Mouse (Mus musculus): ENCODE data around the gene Mga. TPM values are rescaled to one million over a fixed set of nuclear protein-coding genes. Genes with fewer than 3 reads are reported as not detected.

Mga gene
- polyA plus RNA-seq, 1 experiment from 2014 or later, result 8.9 TPM

- Histone ChIP-seq H3K4me2 (replicated peaks; ENCODE audit: low read depth) (no peak overlapping the region), H3K36me3 (ENCODE audit: control insufficient read depth, insufficient read depth) (no peaks in the 10 kb centered on the region), H3K9ac (ENCODE audit: low read depth, low read length) (no peak overlapping the region), H3K9me3 (ENCODE audit: control insufficient read depth) (no peaks in the 10 kb centered on the region), H3K4me3 (ENCODE audit: low read depth, low read length) (no peak overlapping the region), H3K27me3 (replicated peaks; ENCODE audit: control insufficient read depth, insufficient read depth, low read length) (no peaks in the 10 kb centered on the region), H3K4me1 (replicated peaks; ENCODE audit: control insufficient read depth, insufficient read depth, low read length) (peaks cover 16% of the 10 kb centered on the region), H3K27ac (ENCODE audit: low read depth, low read length) (no peak overlapping the region)
- no peak for TF ChIP-seq CTCF (IDR thresholded peaks at IDR 0.05; ENCODE audit: low read depth)
- WGBS, result 47% methylated on average over 2 of the region's 2 CpGs
- no peak for ATAC-seq
Measured at GRCm38 (mm10) chr2:119993515-119993914, 96.5 kb downstream of the Mga start.

- no peak for TF ChIP-seq CTCF (IDR thresholded peaks at IDR 0.05; ENCODE audit: low read depth)
- Histone ChIP-seq H3K27me3 (replicated peaks; ENCODE audit: control insufficient read depth, insufficient read depth, low read length) (no peaks in the 10 kb centered on the region), H3K4me1 (replicated peaks; ENCODE audit: control insufficient read depth, insufficient read depth, low read length) (peaks cover 16% of the 10 kb centered on the region), H3K27ac (ENCODE audit: low read depth, low read length) (peak overlapping the region; percentile 75), H3K9me3 (ENCODE audit: control insufficient read depth) (no peaks in the 10 kb centered on the region), H3K4me3 (ENCODE audit: low read depth, low read length) (no peak overlapping the region), H3K36me3 (ENCODE audit: control insufficient read depth, insufficient read depth) (no peaks in the 10 kb centered on the region), H3K9ac (ENCODE audit: low read depth, low read length) (no peak overlapping the region), H3K4me2 (replicated peaks; ENCODE audit: low read depth) (no peak overlapping the region)
- 51% methylated on average over 6 of the region's 6 CpGs for WGBS
- ATAC-seq, result no peak
Measured at GRCm38 (mm10) chr2:119994839-119995238, 97.8 kb downstream of the Mga start.

GRCm38 (mm10) chr2:119995391-119996281, 98.6 kb downstream of the Mga start:
- no peak for ATAC-seq
- Histone ChIP-seq H3K9ac (ENCODE audit: low read depth, low read length) (0 out of 2 replicates have a peak overlapping the region, but pooled peaks have one; percentile 11), H3K27me3 (replicated peaks; ENCODE audit: control insufficient read depth, insufficient read depth, low read length) (no peaks in the 10 kb centered on the region), H3K9me3 (ENCODE audit: control insufficient read depth) (no peaks in the 10 kb centered on the region), H3K4me2 (replicated peaks; ENCODE audit: low read depth) (no peak overlapping the region), H3K4me3 (ENCODE audit: low read depth, low read length) (no peak overlapping the region), H3K36me3 (ENCODE audit: control insufficient read depth, insufficient read depth) (0 out of 2 replicates have a peak, but pooled peaks cover 1% of the 10 kb centered on the region), H3K4me1 (replicated peaks; ENCODE audit: control insufficient read depth, insufficient read depth, low read length) (peaks cover 16% of the 10 kb centered on the region), H3K27ac (ENCODE audit: low read depth, low read length) (peak overlapping the region; percentile 75)
- TF ChIP-seq CTCF (IDR thresholded peaks at IDR 0.05; ENCODE audit: low read depth), result no peak
- 41% methylated on average over 9 of the region's 9 CpGs for WGBS

- H3K9me3 ChIP-seq (ENCODE audit: control insufficient read depth), result no peaks in the 10 kb centered on the region
- H3K9ac ChIP-seq (ENCODE audit: low read depth, low read length), result no peak overlapping the region
- H3K4me2 ChIP-seq (replicated peaks; ENCODE audit: low read depth), result no peak overlapping the region
- no peak overlapping the region for H3K4me3 ChIP-seq (ENCODE audit: low read depth, low read length)
- H3K27ac ChIP-seq (ENCODE audit: low read depth, low read length), result peak overlapping the region; percentile 50; the same call in 1 of the 2 replicates
- H3K27me3 ChIP-seq (replicated peaks; ENCODE audit: control insufficient read depth, insufficient read depth, low read length), result no peaks in the 10 kb centered on the region
- 71% methylated on average over 4 of the region's 4 CpGs for WGBS
- H3K36me3 ChIP-seq (ENCODE audit: control insufficient read depth, insufficient read depth), result 0 out of 2 replicates have a peak, but pooled peaks cover 5% of the 10 kb centered on the region
- TF ChIP-seq CTCF (IDR thresholded peaks at IDR 0.05; ENCODE audit: low read depth), result no peak
- ATAC-seq, result no peak
- peaks cover 16% of the 10 kb centered on the region for H3K4me1 ChIP-seq (replicated peaks; ENCODE audit: control insufficient read depth, insufficient read depth, low read length)
Measured at GRCm38 (mm10) chr2:119997354-119997753, 100.3 kb downstream of the Mga start.

GRCm38 (mm10) chr2:119999731-120000130, 102.7 kb downstream of the Mga start:
- Histone ChIP-seq H3K9me3 (ENCODE audit: control insufficient read depth) (no peaks in the 10 kb centered on the region), H3K9ac (ENCODE audit: low read depth, low read length) (no peak overlapping the region), H3K27ac (ENCODE audit: low read depth, low read length) (no peak overlapping the region), H3K27me3 (replicated peaks; ENCODE audit: control insufficient read depth, insufficient read depth, low read length) (no peaks in the 10 kb centered on the region), H3K4me3 (ENCODE audit: low read depth, low read length) (no peak overlapping the region), H3K4me1 (replicated peaks; ENCODE audit: control insufficient read depth, insufficient read depth, low read length) (peaks cover 12% of the 10 kb centered on the region), H3K36me3 (ENCODE audit: control insufficient read depth, insufficient read depth) (0 out of 2 replicates have a peak, but pooled peaks cover 5% of the 10 kb centered on the region), H3K4me2 (replicated peaks; ENCODE audit: low read depth) (no peak overlapping the region)
- no peak for ATAC-seq
- 94% methylated on average over 2 of the region's 2 CpGs for WGBS
- no peak for TF ChIP-seq CTCF (IDR thresholded peaks at IDR 0.05; ENCODE audit: low read depth)

GRCm38 (mm10) chr2:120000882-120001584, 104.0 kb downstream of the Mga start:
- Histone ChIP-seq H3K4me2 (replicated peaks; ENCODE audit: low read depth) (no peak overlapping the region), H3K27me3 (replicated peaks; ENCODE audit: control insufficient read depth, insufficient read depth, low read length) (no peaks in the 10 kb centered on the region), H3K27ac (ENCODE audit: low read depth, low read length) (no peak overlapping the region), H3K36me3 (ENCODE audit: control insufficient read depth, insufficient read depth) (0 out of 2 replicates have a peak, but pooled peaks cover 5% of the 10 kb centered on the region), H3K4me3 (ENCODE audit: low read depth, low read length) (no peak overlapping the region), H3K9ac (ENCODE audit: low read depth, low read length) (no peak overlapping the region), H3K4me1 (replicated peaks; ENCODE audit: control insufficient read depth, insufficient read depth, low read length) (peaks cover 5% of the 10 kb centered on the region; the same call in 1 of the 2 replicates), H3K9me3 (ENCODE audit: control insufficient read depth) (no peaks in the 10 kb centered on the region)
- no peak for TF ChIP-seq CTCF (IDR thresholded peaks at IDR 0.05; ENCODE audit: low read depth)
- no peak for ATAC-seq
- 66% methylated on average over 3 of the region's 3 CpGs for WGBS

All from intestine, postnatal 0 days (tissue).